Mouse (Mus musculus): ENCODE results near the gene Bag3.
"Not testable (repeated sequence)": the region's sequence is repeated elsewhere in the genome, so short reads cannot be mapped to it uniquely, and the experiment has no call there.

Bag3 gene

GRCm38 (mm10) chr7:128569429-128569828 lies 46.0 kb downstream of the Bag3 start:
- not testable (repeated sequence) for DNase-seq (ENCODE audit: low spot score)

DNA sequence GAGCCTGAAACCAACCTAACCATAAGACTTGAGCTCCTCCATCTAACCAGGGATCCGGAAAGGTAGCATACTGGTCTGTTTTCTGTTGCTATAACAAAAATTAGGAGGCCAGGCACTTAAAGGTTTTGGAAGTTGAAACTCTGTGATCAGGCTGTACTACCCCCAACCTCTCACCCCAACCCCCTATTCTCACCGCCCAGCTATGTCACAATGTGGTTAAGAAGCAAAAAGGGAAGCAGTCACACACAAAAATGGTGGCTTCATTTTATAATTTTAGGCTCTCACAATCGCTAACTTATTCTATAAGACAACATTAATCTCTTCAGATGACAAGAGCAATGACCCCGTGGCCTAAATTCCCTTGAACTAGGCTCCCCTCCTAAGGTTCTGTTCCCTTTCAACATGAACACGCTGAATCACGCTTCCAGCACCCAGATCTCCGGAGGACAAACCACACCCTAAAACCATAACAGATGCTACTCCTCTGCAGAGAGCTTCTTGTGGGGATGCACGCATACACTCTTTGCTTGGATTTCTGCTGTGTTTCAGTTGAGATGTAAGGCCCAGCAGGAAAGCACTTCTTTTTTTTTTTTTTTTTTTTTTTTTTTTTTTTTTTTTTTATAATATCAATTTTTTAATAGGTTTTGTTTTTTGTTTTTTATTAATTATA lies 46.7 kb downstream of the Bag3 start:
- no peak for DNase-seq (ENCODE audit: low spot score)

DNA sequence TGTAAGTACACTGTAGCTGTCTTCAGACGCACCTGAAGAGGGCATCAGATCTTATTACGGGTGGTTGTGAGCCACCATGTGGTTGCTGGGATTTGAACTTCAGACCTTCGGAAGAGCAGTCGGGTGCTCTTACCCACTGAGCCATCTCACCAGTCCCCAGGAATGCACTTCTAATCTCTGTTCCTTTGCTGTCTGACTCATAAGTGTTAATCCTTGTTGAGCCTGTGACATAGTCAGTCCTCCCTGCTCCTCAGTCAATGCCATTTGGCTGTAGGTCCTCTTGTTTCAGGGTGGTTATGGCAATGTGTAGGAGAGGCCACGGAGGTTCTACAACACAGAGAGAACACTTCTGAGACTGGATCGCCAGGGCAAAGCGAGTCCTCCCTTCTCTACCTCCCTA lies 47.2 kb downstream of the Bag3 start:
- DNase-seq (ENCODE audit: low spot score), result not testable (repeated sequence)

- no peak for DNase-seq (ENCODE audit: low spot score)
These were observed 48.6 kb downstream of the Bag3 start for GRCm38 (mm10) chr7:128572030-128572429.

- DNase-seq (ENCODE audit: low spot score), result no peak
These were observed 51.8 kb downstream of the Bag3 start for GRCm38 (mm10) chr7:128575211-128575610.

- DNase-seq (ENCODE audit: low spot score), result no peak
These were observed 52.4 kb downstream of the Bag3 start for GRCm38 (mm10) chr7:128575794-128576193.

DNA sequence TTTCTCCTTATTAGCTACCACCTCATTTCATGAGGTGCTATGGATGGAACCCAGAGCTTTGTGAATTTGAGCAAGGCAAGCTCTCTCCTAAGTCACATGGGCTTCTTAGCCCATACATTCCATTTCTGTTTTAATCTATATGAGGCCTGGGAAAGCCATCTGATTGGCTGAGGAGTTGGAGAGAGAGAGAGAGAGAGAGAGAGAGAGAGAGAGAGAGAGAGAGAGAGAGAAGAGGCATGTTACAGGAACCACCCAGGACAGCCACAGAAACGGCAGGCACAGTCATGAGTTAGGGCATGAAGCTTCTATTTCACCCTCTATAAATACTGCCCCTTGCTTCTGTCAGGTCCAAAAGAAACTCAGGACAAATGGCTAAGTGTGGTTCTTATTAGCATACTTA lies 54.2 kb downstream of the Bag3 start:
- DNase-seq (ENCODE audit: low spot score), result no peak

DNA sequence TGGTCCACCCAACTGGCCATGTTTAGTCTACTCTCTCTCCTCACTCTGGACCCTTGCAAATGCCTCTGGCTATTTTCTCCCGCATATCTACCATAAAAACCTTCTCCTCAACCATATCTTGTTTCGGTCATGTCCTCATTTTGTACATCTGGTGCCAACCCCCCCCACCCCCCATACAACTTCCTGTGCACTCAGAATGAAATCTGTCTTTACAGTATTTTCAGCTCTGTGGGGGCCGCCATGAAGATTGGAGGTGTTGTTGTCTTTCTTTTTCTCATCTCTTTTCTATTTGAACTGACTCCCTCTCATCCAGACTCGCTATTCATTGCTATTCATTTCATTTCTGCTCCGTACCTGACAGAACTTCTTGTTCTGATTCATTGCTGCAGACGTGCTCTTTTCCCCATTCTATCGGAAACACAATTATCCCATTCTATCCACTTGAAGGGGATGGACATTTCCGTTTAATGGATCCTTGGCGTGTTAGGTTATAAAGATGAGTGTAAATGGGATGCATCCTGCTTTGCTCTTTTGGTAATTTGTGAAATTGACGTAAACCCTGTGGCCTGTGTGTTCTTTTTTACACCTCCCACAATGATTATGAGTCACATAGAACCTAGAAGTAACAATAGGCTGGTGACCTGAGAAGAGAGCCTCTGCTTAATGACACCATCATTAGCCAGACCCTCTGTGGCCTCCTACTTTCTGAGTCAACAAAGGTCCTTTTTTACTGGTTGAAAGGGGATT lies 55.0 kb downstream of the Bag3 start:
- no peak for DNase-seq (ENCODE audit: low spot score)

DNA sequence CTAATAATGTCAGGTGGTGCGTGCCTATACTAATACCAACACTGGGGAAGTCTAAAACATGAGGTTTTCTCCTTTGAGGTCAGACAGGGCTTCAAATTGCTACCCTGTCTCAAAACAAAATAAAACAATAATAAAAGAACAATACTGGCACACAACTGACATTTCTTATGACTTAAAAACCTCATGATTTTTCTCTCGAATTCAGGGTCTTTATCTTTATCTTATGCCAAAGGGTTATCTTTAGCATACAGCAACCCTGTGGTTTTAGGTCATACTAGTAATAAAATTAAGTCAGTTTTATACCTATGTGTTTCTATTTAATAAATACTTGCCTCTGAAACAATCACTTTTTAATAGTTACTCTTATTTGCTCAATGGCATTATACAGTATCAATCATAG lies 56.0 kb downstream of the Bag3 start:
- no peak for DNase-seq (ENCODE audit: low spot score)

GRCm38 (mm10) chr7:128580318-128580717 lies 56.9 kb downstream of the Bag3 start:
- no peak for DNase-seq (ENCODE audit: low spot score)

DNA sequence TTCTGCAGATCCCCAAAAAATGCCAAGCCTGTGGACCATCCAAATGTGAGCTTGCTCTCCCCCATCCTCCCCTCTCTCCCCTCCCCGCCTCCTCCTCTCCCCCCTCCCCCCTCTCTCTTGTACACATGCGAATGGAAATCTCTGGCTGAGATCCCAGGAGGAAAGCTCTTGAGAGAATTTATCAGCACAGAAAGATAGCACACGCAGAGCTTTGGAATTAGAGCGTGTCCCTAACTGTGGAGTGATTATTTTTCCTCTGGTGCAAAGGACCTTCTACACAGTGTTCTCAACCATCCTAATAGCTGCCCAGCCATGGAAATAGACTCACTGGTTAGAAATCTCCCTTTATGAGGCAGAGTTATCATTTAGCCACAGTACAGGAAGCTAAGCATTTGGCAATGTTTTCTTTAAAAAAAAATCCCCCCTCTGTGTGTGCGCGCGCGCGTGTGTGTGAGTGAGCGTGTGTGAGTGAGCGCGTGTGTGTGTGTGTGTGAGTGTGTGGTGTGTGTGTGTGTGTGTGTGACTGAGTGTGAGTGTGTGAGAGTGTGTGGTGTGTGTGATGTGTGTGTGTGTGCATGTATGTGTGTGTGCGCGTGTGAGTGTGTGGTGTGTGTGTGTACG lies 58.6 kb downstream of the Bag3 start:
- no peak for DNase-seq (ENCODE audit: low spot score)

DNA sequence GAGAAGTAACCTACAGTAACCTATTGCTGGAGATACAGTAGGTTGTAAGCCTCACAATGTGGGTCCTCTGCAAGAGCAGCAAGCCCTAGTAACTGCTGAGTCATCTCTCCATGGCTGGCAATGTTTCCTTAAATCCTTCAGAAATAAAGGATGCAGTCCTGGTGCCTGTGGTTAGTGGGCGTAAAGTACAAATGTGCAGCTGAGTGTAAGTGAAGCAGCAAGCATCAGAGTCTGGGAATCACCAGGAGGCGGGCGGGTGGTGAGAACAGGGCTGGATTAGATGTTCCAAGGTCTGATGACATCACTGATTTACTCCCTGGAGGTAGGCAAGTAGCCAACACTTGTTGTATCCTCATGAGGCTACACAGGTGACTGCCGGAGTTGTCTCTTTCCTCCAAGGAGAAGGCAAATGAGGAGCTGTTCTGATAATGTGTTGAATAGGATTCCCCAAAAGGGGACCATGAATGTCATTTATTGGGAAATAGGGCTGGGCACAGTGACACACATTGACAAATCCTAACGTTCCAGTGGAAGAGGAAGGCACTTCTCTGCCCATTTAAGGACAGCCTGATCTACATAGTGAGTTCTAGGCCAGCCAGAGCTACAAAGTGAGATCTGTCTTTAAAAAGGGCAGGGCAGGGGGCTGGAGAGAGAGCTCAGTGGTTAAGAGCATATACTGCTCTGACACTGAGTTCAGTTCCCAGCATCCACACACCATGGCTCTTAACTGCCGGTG lies 60.0 kb downstream of the Bag3 start:
- no peak for DNase-seq (ENCODE audit: low spot score)

DNA sequence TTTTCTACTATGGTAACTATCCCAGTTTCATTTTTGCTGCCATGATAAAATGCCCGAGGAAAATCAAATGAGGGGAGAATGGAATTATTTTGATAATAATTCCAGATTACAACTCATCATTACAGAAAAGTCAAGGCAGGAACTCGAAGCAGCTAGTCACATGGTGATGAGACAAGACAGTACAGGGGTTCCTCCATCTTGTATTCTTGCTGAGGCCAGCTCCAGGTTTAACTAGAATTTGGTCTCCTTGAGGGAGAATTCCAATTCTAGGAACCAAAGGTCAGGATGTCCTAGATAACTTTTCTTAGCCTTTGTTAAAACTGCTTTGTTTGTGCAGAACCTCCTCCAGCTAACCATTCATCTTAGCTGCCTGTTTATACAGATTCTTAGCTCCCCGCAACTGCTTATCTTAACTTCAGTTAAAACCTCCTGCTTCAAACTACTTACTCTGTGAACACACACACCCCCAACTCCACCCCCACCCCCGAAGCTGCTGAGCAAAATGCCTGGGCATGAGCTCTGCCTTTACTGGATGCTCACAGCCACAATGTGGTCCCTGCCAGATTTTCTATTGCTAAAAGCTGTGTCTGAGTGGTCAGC lies 64.0 kb downstream of the Bag3 start:
- DNase-seq (ENCODE audit: low spot score), result no peak

DNA sequence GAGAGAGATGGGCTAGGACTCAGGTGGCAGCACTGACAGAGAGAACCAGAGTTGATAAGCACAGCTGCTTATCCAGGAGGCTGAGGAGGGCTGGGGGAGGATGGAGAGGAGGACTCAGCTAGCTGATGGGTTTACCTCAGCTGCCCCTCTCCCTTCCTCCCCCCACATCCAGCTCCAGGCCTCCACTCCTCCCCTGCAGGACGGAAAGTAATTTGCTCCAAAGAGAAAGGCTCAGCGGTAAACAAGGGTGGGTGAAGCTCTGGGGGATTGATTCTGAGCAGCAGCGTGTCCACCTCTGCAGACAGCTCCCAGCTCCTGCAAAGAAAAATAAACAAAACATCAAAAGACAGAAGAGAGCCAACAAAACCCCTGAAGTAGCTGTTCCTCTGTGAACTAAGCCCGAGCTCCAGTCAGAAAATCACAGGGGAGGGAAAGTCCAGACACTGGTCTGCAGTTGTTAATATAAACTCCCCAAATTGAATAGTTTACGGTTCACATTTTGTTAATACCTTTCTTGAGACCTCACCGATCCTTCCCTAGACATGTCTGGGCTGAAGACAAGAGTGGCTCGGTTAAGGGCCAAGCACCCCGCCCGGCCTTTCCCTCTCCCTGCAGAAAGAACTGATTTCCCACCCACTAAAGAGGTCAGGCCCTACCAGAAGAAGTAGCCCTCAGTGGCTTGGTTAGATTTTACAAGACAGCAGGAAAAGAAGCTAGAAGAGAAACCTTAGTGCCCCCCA lies 68.1 kb downstream of the Bag3 start:
- DNase-seq (ENCODE audit: low spot score), result no peak

DNA sequence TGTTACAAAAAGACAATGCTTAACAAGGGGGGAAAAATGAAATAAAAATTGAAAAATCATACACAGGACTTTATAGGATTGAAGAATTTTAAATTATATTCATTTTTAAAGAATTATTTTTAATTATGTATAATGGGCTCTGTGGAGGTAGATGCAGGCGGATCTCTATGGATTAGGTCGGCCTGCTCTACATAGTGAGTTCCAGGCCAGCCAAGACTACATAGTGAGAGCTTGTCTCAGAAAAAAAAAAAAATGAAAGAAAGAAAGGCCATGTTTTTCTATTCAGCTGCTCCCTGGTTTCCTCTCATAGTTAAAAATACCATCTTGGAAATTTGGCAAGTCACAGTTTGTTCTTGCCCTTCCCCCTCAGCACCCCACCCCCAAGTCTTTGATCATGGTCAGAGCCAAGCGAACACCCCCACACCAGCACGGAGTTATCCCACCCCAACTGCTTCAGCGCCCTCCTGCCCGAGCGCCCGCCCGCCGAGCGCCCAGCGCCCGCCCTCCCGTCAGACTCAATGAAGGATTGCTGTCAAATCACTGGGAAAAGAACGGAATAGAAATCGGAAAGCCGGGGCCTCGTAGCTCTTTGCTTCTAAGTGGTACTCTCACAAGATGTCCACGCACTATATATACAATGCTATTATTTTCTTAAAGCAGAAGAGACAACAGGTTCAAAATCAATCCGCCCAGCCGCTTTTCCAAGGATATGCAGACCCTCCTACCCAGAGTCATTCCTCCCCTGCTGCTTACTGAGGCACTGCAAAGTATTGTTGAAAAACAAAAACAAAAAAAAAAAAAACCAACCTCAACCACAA lies 68.9 kb downstream of the Bag3 start:
- no peak for DNase-seq (ENCODE audit: low spot score)

DNA sequence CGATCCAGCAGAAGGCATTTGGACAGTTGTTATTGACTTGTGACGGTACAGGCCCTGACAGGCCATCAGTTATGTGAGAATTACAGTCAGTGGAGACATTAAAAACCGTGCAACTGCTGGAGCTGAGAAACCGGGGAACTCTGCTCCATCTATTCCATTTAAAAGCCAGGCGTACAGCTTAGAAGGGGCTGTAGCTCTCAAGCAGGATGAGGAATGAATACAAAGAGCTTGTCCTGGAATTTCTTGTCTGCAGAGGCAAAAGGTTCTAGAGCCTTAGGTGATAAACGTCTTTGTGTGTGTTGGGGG lies 69.5 kb downstream of the Bag3 start:
- no peak for DNase-seq (ENCODE audit: low spot score)

DNA sequence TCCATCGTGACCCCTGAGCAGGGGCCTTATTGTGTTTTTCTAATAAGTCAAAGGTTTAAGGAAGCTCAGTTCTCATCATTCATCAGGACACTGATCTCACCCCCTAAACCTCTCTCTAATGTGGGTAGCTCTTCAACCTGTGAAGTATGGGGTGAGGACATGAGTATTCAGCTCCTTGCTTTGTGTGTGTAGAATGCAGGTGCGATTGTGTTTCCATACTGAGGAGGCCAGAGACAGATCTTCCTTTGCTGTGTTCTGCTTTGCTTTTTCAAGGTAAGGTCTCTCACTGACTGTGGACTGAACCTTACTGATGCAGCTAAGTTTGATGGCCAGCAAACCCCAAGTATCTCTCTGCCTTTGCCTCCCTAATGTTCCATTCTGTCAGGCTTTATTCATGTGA lies 72.9 kb downstream of the Bag3 start:
- no peak for DNase-seq (ENCODE audit: low spot score)

All from spleen, adult 12 weeks (tissue).